Comparison of ENCODE assay signal across 14 mouse cellular contexts in the genomic region with DNA sequence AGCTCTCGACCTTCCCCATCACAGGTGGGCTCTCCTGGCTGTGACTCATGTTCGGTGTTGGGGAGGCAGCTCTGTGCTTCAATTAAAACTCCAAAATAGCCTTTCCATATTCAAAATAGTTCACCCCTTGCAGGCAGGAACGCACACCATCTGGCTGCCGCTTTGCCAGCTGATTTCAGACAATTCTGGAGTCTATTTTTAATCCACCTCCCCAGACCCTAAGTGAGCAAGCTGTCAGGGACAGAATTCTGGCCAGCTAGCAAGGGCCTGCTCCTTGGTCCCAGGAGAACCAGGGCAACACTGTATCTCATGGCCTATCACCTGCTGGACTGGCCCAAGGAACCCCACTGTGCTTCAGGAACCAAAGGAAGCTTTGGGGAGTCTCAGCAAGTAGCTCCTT.
DNase-seq lines count a peak whose midpoint lies in the region; ATAC-seq lines count a peak whose summit lies in the region.
"Had no signal": no experiment of that assay in that cellular context is flagged by ENCODE, and none has a peak within 500 bp of the region (broad histone marks: within the 10 kb centered on the region; RNA-seq: fewer than 3 reads in every experiment).

No protein-coding gene starts in this region.

- peaks cover 9% of the 10 kb centered on the region for H3K4me1 ChIP-seq in heart, embryonic 15.5 days (replicated peaks)
- H3K4me1 ChIP-seq: liver, embryonic 15.5 days had no signal

- H3K9me3 ChIP-seq in heart, embryonic 15.5 days (replicated peaks): no peaks in the 10 kb centered on the region
- H3K9me3 ChIP-seq: liver, embryonic 15.5 days had no signal

- no peaks in the 10 kb centered on the region for H3K36me3 ChIP-seq in heart, embryonic 15.5 days
- H3K36me3 ChIP-seq: liver, embryonic 15.5 days had no signal

- intact Hi-C loops in heart, postnatal 36 days (cut with DNase I): no loop called here

- H3K4me3 ChIP-seq in heart, embryonic 15.5 days: no peak overlapping the region
- H3K4me3 ChIP-seq: erythroblast, embryonic 14.5 days; liver, embryonic 15.5 days had no signal

- no peak for ATAC-seq in heart, embryonic 15.5 days (replicated peaks; ENCODE audit: insufficient number of reproducible peaks, insufficient read depth, low FRiP score, low read depth)

- WGBS in heart, embryonic 15.5 days: 43% methylated on average over 4 of the region's 4 CpGs

- H3K27ac ChIP-seq in heart, embryonic 15.5 days: peak overlapping the region; percentile 7; the same call in 1 of the 2 replicates
- H3K27ac ChIP-seq: liver, embryonic 15.5 days had no signal

- no peak overlapping the region for H3K9ac ChIP-seq in heart, embryonic 15.5 days
- H3K9ac ChIP-seq: liver, embryonic 15.5 days had no signal

- H3K27me3 ChIP-seq in heart, embryonic 15.5 days: no peaks in the 10 kb centered on the region
- H3K27me3 ChIP-seq: liver, embryonic 15.5 days had no signal

- DNase-seq in heart, postnatal 36 days: no peak
- DNase-seq in right cerebral cortex, adult 18-20 months: peak; percentile 68
- no peak for DNase-seq in right cerebral cortex, postnatal 14 days
- peak; percentile 76 to 79 for DNase-seq in cerebellum, postnatal 25 days
- DNase-seq in gastrocnemius, adult 18-20 months (ENCODE audit: low spot score): no peak
- no peak for DNase-seq in lung, postnatal 10 days
- DNase-seq: gastrocnemius, postnatal 36 days; kidney, postnatal 10 days; lung, postnatal 36 days; midbrain, embryonic 14.5 days; thymus, postnatal 36 days had no signal

- no peak overlapping the region for H3K4me2 ChIP-seq in heart, embryonic 15.5 days
- H3K4me2 ChIP-seq: liver, embryonic 15.5 days had no signal

Comparison
In these comparisons a context has a peak if more than half of its experiments do, and no peak if none do; other contexts are left out.
1. DNase-seq: peak in right cerebral cortex, adult 18-20 months (single experiment) and cerebellum, postnatal 25 days (2 of 2); none in heart, postnatal 36 days (0 of 2), right cerebral cortex, postnatal 14 days (single experiment), gastrocnemius, adult 18-20 months (single experiment) and lung, postnatal 10 days (single experiment).